Mouse (Mus musculus): ENCODE data around the gene Cog2. TPM values are rescaled to one million over a fixed set of nuclear protein-coding genes. Genes with fewer than 3 reads are reported as not detected.
A peak's percentile ranks its signal among the peaks of the same experiment; 100 is the strongest.

The Cog2 gene
- total RNA-seq, 1 experiment from 2014 or later, result 40.4 TPM

DNA sequence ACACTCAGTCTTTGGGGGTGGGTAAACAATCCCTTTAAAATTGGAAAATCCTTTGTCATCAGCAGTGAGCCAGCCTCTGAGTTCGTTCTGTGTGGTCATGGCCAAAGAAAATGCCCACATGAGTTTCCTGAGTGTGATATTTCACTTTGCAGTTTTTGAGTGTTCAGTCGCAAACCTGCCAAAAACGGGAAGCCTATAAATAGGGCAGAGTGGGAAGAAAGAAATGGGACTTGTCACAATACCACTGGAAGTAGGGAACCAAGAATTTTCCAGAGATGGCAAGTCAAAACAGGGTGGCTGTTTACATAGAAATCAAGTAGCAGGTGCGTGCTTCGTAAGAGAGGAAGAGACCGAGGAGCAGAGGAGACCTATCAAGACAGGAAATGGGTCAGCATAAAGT is 4.0 kb upstream of the Cog2 start:
- DNase-seq, result no peak

DNA sequence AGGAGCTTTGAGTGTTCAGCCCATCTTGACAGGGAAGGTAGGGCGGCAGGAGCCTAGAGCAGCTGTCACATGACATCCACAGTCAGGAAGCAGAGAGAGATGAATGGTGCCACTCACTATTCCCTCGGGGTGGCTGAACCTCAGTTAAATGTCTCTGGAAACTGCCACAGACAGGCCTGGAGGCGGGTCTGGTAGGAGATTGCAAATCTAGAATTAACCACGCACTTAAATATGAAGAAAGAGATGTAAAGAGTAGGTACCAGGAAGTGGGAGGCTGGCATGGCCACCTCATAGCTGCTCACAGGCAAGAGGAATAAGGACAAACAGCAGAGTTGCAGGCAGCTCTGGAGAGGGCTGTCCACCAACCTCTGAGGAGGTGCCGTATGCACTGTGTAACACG is 3.4 kb upstream of the Cog2 start:
- DNase-seq, result no peak

DNA sequence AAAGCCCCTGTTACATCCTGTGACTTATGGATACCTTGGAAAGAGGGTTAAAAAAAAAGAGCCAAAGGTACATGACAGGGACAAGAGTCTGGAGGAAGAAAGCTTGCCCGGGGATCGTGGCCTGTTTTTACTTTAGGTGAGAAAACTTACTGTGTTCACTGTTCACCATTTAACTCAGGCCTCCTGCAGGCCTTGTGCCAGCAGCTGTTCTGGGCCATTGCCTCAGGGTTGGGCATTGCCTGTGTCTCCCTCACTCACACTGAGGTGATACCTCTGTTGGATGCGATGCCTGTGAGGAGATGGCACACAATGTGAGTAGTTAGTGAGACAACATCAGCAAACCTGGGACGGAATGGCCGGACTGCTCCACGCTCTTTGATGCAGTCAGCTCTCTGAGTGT is 1.4 kb downstream of the Cog2 start:
- no peak for DNase-seq

DNA sequence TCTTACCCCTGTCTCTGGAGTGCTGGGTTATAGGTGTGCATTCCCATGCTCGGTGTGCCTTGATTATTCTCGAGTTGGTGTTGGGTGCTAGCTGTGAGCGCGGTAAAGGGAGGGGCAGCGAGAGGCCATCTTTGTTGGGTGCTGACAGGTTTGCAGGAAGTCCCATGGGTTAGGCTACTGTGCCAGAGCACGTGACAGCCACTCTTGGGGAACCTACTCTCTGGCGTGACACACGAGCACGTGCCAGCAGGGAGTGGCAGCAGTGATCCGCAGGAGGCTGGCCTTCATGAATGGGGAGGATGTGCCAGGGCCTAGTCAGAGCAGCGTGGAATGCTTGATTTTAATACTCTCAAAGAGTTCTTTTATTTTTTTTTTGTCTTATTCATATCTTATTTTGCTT is 5.7 kb downstream of the Cog2 start:
- DNase-seq, result peak; percentile 38

DNA sequence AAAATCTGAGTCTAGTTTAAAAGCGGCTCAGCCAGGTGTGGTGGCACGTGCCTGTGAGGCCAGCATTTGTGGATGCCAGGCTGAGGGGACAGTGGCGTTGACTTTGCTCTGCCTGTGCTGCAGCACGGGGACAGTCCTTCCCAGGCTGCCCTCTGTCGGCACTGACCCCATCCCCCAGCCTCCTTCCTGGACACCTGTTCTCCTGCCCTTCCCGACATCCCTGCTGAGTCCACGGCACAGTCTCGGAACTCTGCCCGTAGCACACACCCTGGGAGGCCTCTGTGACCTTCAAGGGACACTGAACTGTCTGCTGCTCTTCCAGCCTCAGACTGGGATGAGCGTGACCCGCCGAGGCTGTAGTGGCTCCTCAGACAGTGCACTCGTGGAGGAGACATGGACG is 9.5 kb downstream of the Cog2 start:
- peak; percentile 30 for DNase-seq

DNA sequence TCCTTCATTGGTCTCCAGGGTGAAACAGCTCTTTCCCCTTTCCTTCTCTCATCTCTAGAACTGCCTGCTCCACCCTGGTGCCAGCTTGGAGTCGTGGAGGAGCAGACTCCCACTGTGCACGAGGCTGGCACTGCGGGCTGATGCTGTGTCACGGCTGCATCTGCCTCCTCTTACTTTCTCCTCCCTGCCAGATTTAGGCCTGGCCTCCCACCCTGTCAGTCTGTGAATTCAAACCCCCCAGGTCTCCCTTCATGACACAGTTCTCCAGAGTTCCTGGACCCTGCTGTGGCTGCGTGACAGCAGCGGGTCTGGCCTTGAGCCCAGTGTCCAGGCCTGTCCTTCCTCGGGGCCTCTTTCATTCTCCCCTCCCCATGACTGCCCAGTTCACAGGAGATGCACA is 10.0 kb downstream of the Cog2 start:
- DNase-seq, result peak; percentile 23

DNA sequence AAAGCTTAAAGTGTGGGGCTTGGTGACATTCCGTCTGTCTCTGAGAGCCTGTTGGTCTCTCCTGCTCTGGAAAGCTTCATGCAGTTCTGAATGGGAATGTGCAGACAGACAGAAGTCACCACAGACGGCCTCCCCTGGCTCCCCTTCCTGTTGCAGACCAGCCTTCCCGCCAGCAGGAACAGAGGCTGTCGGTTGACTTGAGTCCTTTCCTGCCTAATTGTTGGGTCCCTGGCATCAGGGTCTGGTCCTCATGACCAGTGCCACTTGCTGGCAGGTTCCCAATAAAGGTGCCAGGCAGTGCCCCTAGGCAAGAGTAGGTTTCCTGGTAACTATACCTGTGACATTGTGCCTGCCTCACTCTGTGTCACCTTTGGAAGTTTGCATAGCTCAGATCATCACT is 10.4 kb downstream of the Cog2 start:
- DNase-seq, result no peak

DNA sequence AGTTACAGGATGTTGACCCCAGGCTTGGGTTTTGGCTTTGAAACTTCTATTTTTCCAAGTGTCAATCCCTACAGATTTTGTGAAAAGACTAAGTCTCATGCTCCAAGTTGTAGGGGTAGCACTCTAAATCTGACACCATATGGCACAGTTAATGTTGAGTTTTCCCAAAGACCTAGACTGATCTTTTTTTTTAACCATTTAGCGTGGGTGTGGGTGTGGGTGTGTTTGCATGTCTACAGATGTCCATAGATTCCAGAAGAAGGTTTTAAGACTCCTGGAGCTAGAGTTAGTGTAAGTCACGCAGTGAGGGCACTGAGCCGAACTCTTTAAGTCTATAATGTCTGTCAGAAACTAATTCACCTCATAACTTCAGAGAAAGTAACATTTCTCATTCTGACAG is 12.1 kb downstream of the Cog2 start:
- DNase-seq, result no peak

DNA sequence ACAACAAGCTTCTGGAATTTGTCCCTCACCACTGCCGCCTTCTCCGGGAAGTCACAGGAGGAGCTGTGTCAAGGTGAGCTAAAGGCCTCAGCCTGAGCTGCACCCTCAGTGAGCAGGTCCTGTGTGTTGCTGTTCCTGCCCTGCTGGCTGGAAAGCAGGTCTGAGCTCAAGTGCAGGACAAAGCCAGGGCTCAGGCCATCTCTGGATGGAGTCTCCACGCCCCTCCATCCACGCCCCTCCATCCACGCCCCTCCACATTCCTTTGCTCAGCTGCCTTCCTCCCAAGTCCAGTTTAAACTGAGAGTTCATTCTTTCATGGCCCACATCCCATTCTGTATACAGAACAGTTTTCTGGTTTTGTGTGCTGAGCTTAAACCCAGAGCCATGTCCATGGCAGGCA is 14.9 kb downstream of the Cog2 start:
- no peak for DNase-seq

DNA sequence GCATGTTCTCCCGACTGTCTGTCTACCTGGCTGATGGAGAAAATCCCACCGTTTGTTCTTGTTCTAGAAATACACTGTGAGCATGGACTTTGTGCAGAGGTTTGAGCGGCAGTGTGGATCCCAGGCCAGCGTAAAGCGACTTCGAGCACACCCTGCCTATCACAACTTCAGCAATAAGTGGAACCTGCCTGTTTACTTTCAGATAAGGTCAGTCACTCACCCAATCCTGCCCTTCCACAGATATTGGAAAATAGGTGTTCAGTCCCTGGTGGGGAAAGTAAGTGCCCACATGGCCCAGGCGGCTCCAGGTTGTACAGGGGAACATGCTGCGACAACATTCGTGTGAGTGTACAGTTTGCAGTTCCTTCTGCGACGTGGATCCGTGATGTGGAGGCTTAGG is 20.3 kb downstream of the Cog2 start:
- no peak for DNase-seq

DNA sequence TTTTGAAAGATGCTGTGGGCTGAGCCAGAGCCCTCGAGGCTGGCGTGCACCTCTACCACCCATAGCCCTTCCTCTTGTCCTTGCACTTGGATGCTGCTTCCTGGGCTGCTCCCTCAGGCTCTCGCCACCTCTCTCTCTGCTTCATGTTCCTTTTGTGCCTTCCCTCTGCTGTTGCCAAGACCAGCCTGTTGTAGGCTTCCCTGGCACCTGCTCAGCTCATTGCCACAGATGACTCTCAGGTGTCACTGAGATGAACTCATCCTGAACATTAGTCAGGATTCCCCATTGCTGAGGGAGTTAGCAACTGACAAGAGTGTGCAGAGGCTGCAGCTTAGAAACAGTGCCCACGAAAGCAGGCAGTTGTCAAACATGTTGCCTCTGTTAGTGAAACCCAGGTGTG is 21.4 kb downstream of the Cog2 start:
- no peak for DNase-seq

DNA sequence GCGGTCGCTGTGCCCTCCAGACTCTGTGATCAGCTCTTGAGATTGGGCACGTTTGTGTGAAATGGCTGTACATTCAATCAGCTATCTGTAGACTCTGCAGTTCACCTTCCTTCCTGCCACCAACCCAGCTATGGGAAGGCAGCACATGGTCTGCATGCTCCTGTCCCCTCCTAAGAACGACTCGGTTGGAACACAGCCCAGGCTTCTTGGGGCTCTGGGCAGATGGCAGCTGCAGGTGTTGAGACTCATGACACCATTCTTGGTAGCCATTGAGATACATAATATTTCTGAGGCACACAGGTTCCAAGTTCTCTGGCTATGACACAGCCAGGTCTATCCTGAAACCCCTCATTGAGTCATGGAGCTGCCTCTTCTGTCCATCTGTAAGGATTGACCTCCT is 22.7 kb downstream of the Cog2 start:
- no peak for DNase-seq

DNA sequence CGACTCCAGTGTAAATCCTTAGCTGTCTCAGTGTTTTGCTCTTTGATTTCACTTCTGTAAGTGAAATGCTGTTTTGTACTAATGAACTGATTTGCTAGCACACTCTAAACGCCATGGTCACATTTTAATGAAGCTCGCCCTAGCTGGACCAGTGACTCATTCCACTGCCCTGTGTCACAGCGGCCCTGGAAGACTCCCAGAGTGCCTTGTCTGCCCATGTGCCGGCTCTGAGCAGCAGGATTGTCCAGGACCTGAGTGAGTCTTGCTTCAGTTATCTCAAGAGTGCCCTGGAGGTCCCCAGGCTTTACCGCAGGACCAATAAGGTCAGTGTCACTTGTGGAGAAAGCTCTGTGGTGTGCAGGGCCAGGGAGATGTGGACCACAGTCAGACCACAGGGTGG is 25.8 kb downstream of the Cog2 start:
- DNase-seq, result no peak

DNA sequence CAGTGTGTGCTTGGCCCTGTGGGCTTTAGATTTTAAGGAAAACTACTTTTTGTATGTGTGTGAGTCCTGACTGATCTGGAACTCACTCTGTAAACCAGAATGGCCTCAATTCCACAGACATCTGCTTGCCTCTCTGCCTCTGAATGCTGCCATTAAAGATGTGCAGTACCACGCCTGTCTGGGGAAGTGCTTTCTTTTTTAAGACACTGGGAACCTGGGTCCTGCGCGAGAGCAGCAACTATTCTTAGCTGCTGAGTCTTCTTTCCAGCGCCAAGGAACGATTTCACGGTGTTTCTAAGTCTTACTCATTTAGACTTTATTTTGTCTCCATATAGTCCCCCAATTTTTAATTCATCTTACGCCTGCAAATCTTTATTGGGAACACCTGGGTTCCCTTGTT is 26.2 kb downstream of the Cog2 start:
- no peak for DNase-seq

DNA sequence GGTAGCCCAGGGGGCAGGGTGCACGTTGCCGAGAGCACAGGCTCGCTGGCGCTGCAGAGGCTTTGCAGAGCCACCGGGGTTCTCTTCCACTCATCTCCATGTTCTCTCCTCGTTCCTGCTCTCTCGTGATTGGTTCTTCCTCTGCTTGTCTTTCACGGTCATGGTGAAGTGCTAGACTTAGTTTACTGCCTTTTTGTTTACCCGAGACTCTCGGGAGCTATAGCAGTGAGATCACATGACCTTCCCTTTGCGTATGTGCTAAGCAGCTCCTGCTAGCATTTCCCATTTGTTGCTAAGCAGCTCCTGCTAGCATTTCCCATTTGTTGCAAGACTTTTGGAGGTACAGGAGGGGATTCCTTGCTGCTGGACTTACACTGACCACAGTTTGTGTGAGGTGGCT is 26.7 kb downstream of the Cog2 start:
- DNase-seq, result no peak

DNA sequence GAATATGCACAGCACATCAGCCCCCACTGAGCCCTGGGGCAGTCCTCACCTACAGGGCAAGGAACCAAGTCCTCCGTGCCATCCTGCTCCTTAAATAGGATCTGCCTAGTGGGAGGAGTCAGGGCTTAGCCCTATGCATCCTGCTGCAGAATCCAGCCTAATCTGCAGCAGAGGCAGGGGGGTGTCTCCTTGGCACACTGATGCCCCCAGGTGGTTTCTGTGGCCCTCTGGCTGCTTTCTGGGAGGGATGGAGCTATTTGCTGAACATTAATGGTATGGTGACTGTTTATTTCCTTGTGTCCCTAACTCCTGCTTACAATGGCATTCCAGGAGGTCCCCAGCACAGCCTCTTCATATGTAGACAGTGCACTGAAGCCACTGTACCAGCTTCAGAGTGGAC is 27.6 kb downstream of the Cog2 start:
- DNase-seq, result no peak

DNA sequence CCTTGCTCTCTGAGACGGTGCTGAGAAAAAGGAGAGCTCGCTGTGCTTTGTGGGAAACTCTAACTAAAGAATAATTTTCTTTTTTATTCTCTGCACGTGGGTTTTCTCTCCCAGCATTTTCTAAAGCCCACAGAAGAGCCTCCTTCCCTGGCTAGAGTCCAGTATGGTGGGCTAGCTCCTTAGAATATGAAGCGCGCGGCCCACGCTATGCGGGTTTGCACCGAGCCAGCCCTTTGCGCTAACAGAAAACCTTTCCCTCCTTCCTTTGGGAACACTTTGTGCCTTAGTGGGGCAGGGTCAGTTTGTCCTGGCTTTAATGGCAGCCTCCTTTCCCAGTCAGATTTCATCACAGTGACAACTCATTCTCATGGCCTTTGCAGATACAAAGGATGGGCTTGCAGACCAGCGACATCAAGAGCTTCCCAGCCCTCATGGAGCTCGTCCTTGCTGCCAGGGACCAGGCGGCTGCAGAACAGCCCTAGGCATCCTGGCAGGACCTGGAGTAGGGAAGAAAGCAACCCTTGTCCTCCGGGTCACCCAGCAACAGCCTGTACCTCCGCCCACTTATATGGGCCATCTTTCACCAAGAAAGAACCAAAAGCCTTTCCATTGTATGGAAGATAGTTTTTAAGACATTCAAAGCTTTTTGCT is 30.6 kb downstream of the Cog2 start:
- no peak for DNase-seq

DNA sequence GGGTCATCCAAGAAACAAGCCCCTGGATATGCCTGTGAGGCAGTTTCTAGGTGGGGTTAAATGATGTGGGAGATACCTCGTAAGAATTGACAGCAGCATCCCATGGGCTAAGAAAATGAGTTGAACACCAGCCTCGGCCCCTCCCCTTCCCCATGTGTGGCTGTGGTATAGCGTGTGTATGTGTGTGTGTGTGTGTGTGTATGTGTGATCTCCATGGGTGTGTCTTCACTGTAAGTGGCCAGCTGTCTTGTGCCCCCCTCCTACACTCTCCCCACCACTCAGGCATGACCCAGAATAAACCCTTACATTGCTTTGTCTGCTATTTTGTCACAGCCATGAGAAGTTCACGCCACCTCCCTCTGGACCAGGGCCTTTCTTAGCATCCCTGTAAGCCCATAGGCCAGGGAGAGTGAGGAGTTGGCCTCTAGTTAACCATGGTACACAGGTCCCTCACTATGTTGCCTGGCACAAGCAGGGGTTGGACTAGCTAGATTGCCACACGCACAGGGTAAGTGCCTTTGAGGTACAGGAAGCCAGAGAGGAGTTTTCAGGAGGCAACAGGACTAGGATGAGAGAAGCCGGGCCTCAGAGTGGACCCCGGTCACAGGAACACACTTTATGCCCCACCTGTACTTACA is 34.7 kb downstream of the Cog2 start:
- DNase-seq, result no peak

DNA sequence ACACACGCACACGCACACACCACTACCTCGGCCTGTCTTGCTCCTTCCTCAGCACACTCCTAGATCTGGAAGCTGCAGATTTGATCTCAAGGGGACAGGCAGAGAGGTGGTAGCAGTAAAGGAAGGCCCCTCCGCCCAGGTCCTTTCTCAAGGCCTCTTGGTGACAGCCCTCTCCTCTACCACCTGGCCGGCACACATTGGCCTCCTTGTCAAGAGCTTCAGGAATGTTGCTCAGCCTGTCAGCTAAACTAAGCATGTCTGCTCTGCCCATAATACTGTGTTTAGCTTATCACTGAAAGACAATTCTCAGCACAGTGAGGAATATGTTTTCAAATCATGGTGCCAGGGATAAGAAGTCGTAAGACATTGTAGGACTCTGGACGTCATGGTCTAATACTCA is 35.6 kb downstream of the Cog2 start:
- no peak for DNase-seq

DNA sequence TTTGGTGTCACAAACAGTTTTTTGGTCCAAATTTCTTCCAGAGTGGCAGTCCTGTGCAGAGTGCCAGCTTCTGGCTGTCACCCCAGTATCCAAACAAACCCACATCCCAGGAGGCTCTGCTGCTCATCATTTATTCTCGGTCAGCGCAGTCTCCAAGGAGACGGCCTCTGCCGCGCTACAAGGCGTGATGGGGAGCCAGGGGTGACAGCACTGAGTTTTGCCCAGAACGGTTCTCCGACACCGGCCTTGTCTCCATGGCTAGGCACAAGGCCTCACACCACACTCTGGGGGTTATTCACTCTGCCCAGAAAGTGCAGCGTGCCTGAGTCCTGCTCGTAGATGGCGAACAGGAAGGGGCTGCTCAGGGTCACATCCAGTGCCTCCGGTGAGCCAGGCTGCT is 36.1 kb downstream of the Cog2 start:
- DNase-seq, result peak; percentile 52

DNA sequence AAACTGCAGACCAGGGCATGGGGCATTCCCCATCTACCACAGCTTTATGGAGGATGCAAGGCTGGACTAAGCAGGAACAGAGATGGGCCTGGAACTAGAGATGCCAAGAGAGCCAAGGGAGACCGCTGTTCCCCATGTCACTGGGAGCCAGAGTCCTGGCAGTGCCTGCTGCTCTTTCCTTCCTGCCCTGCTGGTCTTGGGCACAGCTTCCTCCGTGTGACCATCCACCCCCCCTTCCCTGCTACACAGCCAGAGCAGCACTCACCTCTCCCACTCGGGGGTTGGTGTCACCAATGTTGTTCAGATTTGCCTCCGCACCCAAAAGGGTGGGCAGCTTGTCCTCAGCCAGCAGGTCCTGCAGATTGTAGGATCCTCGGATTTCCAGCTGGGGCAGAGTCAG is 36.9 kb downstream of the Cog2 start:
- DNase-seq, result no peak

DNA sequence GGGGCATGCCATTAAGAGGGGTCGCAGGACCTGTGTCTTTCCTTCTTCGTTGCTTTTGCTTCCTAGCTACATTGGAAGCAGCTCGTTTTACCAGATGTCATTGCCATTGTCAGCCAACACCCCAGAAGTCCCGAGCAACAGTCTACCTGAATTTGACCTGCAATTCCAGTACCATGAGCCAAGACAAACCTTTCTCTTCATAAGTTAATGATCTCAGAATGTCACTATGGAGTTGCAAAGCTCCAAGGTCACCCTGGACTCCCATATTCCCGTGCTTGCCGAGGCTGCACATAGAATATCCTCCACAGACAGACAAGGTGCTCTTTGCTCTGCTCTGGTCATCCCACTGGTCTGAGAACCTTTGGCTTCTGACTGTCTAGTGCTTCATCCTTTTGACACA is 46.6 kb downstream of the Cog2 start:
- DNase-seq, result no peak

DNA sequence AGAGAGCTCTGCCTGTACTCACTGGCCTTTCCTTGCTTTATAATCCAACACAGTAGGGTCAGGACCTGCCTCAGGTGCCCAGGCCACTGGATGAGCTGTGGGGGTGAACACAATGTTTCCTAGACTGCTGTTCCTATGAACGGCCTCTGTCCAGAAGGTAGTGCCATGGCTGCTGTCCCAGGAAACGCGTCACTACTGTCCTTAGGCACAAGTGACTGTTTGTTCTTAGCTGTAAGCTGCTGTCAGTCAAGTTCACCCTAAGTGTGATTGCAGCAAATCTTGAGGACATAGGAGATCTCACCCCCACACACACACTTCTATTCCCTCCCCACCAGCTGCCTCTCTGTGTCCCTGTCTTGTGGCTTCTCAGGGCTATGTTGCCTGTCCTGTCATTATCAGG is 47.0 kb downstream of the Cog2 start:
- no peak for DNase-seq

DNA sequence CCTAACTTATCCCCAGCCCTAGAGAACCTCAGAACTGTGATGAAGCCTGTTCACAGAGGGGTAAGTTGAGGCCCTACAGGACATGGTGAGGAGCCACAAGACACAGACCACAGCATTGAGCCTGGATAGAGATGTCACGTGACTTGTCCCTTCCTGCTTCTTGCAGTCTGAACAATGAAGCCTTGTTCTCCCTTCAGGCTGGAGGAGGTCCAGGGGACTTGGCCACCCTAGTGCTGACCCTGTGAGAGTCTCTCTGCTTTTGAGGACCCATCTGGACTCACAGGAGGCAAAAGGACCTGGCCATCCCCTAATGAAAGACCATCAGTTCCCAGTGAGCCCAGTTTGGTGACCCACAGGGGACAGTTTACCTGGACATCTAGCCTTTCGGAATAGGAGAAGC is 48.5 kb downstream of the Cog2 start:
- DNase-seq, result no peak

DNA sequence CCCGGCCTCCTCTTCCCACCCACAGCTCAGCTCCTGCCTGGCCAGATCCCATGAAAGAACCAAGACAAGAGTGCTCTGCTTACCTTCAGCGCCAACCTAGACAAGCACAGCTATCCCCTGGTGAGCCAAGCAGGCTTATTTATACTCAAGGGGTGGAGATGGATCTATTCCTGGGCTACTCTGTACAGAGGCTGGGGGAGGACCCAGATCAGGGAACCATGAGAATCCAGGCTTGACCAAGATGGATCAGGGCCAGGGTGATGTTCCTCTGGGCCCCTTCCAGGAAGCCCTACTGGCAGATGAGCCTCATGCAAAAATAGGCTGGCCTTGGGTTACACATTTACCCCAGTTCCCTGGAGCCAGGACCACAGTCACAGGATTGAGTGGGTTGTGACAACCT is 49.0 kb downstream of the Cog2 start, which contains the start of gene Agt:
Gene Agt, minus strand, starts transcription at position 114 of the 400 bp plus-strand sequence.
- DNase-seq, result peak; percentile 63

Measured in adrenal gland, postnatal 14 days (tissue).